Mouse (Mus musculus): Measurements from ENCODE around the gene Dlg2. TPM values are rescaled to one million over a fixed set of nuclear protein-coding genes. Genes with fewer than 3 reads are reported as not detected.

Gene Dlg2
- polyA plus RNA-seq, 1 experiment from 2014 or later = 30.0 TPM

- Histone ChIP-seq H3K27ac (peak overlapping the region; percentile 56), H3K27me3 (ENCODE audit: control insufficient read depth, insufficient read depth, low read length) (no peaks in the 10 kb centered on the region), H3K9me3 (ENCODE audit: control insufficient read depth, low read length) (no peaks in the 10 kb centered on the region), H3K36me3 (replicated peaks; ENCODE audit: control insufficient read depth, insufficient read depth) (no peaks in the 10 kb centered on the region), H3K4me1 (replicated peaks; ENCODE audit: control insufficient read depth, insufficient read depth, low read length) (peaks cover 15% of the 10 kb centered on the region; the same call in 1 of the 2 replicates), H3K9ac (no peak overlapping the region), H3K4me2 (replicated peaks) (no peak overlapping the region), H3K4me3 (replicated peaks; ENCODE audit: low read length) (no peak overlapping the region)
- ATAC-seq (ENCODE audit: low FRiP score) = no peak
- DNase-seq (ENCODE audit: low spot score) = no peak
- 77% methylated on average over 2 of the region's 2 CpGs for WGBS
Observed at GRCm38 (mm10) chr7:92321786-92322185, 1845.3 kb downstream of the Dlg2 start.

- H3K4me3 ChIP-seq (replicated peaks; ENCODE audit: low read length) = no peak overlapping the region
- H3K36me3 ChIP-seq (replicated peaks; ENCODE audit: control insufficient read depth, insufficient read depth) = no peaks in the 10 kb centered on the region
- H3K9ac ChIP-seq = no peak overlapping the region
- H3K27me3 ChIP-seq (ENCODE audit: control insufficient read depth, insufficient read depth, low read length) = no peaks in the 10 kb centered on the region
- DNase-seq (ENCODE audit: low spot score) (no peak), ATAC-seq (ENCODE audit: low FRiP score) (no peak; the same call in 1 of the 2 replicates)
- 26% methylated on average over 13 of the region's 13 CpGs for WGBS
- peak overlapping the region; percentile 56 for H3K27ac ChIP-seq
- no peaks in the 10 kb centered on the region for H3K9me3 ChIP-seq (ENCODE audit: control insufficient read depth, low read length)
- peaks cover 15% of the 10 kb centered on the region; the same call in 1 of the 2 replicates for H3K4me1 ChIP-seq (replicated peaks; ENCODE audit: control insufficient read depth, insufficient read depth, low read length)
- H3K4me2 ChIP-seq (replicated peaks) = no peak overlapping the region
Observed at GRCm38 (mm10) chr7:92322342-92323069, 1846.0 kb downstream of the Dlg2 start.

GRCm38 (mm10) chr7:92323710-92324109, 1847.2 kb downstream of the Dlg2 start:
- H3K9ac ChIP-seq = no peak overlapping the region
- no peak for DNase-seq (ENCODE audit: low spot score)
- no peaks in the 10 kb centered on the region for H3K27me3 ChIP-seq (ENCODE audit: control insufficient read depth, insufficient read depth, low read length)
- 48% methylated on average over 4 of the region's 4 CpGs for WGBS
- peaks cover 15% of the 10 kb centered on the region; the same call in 1 of the 2 replicates for H3K4me1 ChIP-seq (replicated peaks; ENCODE audit: control insufficient read depth, insufficient read depth, low read length)
- no peak for ATAC-seq (ENCODE audit: low FRiP score)
- no peak overlapping the region for H3K4me3 ChIP-seq (replicated peaks; ENCODE audit: low read length)
- H3K4me2 ChIP-seq (replicated peaks) = no peak overlapping the region
- no peaks in the 10 kb centered on the region for H3K36me3 ChIP-seq (replicated peaks; ENCODE audit: control insufficient read depth, insufficient read depth)
- H3K9me3 ChIP-seq (ENCODE audit: control insufficient read depth, low read length) = no peaks in the 10 kb centered on the region
- H3K27ac ChIP-seq = no peak overlapping the region

GRCm38 (mm10) chr7:92327343-92327896, 1850.9 kb downstream of the Dlg2 start:
- ATAC-seq (ENCODE audit: low FRiP score) = no peak

GRCm38 (mm10) chr7:92333220-92333898, 1856.9 kb downstream of the Dlg2 start:
- 75% methylated on average over 5 of the region's 5 CpGs for WGBS
- no peak overlapping the region for H3K9ac ChIP-seq

More at GRCm38 (mm10) chr7:92327343-92327896, 1850.9 kb downstream of the Dlg2 start:
- no peak for DNase-seq (ENCODE audit: low spot score)
- Histone ChIP-seq H3K27ac (no peak overlapping the region), H3K36me3 (replicated peaks; ENCODE audit: control insufficient read depth, insufficient read depth) (no peaks in the 10 kb centered on the region), H3K27me3 (ENCODE audit: control insufficient read depth, insufficient read depth, low read length) (no peaks in the 10 kb centered on the region), H3K4me2 (replicated peaks) (no peak overlapping the region), H3K9ac (no peak overlapping the region), H3K4me1 (replicated peaks; ENCODE audit: control insufficient read depth, insufficient read depth, low read length) (peaks cover 5% of the 10 kb centered on the region; the same call in 1 of the 2 replicates), H3K9me3 (ENCODE audit: control insufficient read depth, low read length) (no peaks in the 10 kb centered on the region), H3K4me3 (replicated peaks; ENCODE audit: low read length) (no peak overlapping the region)
- WGBS = 75% methylated on average over 2 of the region's 2 CpGs

GRCm38 (mm10) chr7:92356542-92356941, 1880.1 kb downstream of the Dlg2 start:
- H3K27ac ChIP-seq = no peak overlapping the region
- no peaks in the 10 kb centered on the region for H3K4me1 ChIP-seq (replicated peaks; ENCODE audit: control insufficient read depth, insufficient read depth, low read length)
- no peak overlapping the region for H3K9ac ChIP-seq
- no peaks in the 10 kb centered on the region for H3K9me3 ChIP-seq (ENCODE audit: control insufficient read depth, low read length)
- H3K27me3 ChIP-seq (ENCODE audit: control insufficient read depth, insufficient read depth, low read length) = no peaks in the 10 kb centered on the region
- no peak overlapping the region for H3K4me2 ChIP-seq (replicated peaks)
- no peak for DNase-seq (ENCODE audit: low spot score)
- 80% methylated on average over 3 of the region's 3 CpGs for WGBS
- no peak overlapping the region for H3K4me3 ChIP-seq (replicated peaks; ENCODE audit: low read length)
- H3K36me3 ChIP-seq (replicated peaks; ENCODE audit: control insufficient read depth, insufficient read depth) = no peaks in the 10 kb centered on the region
- ATAC-seq (ENCODE audit: low FRiP score) = no peak

More at GRCm38 (mm10) chr7:92333220-92333898, 1856.9 kb downstream of the Dlg2 start:
- no peak overlapping the region for H3K4me2 ChIP-seq (replicated peaks)
- no peak for DNase-seq (ENCODE audit: low spot score)
- no peaks in the 10 kb centered on the region for H3K9me3 ChIP-seq (ENCODE audit: control insufficient read depth, low read length)
- no peaks in the 10 kb centered on the region for H3K4me1 ChIP-seq (replicated peaks; ENCODE audit: control insufficient read depth, insufficient read depth, low read length)
- H3K36me3 ChIP-seq (replicated peaks; ENCODE audit: control insufficient read depth, insufficient read depth) = no peaks in the 10 kb centered on the region
- no peak overlapping the region for H3K27ac ChIP-seq
- H3K27me3 ChIP-seq (ENCODE audit: control insufficient read depth, insufficient read depth, low read length) = no peaks in the 10 kb centered on the region
- no peak overlapping the region for H3K4me3 ChIP-seq (replicated peaks; ENCODE audit: low read length)
- ATAC-seq (ENCODE audit: low FRiP score) = no peak

GRCm38 (mm10) chr7:92363386-92363785, 1886.9 kb downstream of the Dlg2 start:
- no peaks in the 10 kb centered on the region for H3K4me1 ChIP-seq (replicated peaks; ENCODE audit: control insufficient read depth, insufficient read depth, low read length)
- DNase-seq (ENCODE audit: low spot score) (no peak), ATAC-seq (ENCODE audit: low FRiP score) (no peak)
- no peak overlapping the region for H3K4me2 ChIP-seq (replicated peaks)
- H3K27ac ChIP-seq = no peak overlapping the region
- no peak overlapping the region for H3K4me3 ChIP-seq (replicated peaks; ENCODE audit: low read length)
- WGBS = 86% methylated on average over 3 of the region's 3 CpGs
- H3K9ac ChIP-seq = no peak overlapping the region
- H3K27me3 ChIP-seq (ENCODE audit: control insufficient read depth, insufficient read depth, low read length) = no peaks in the 10 kb centered on the region
- H3K36me3 ChIP-seq (replicated peaks; ENCODE audit: control insufficient read depth, insufficient read depth) = no peaks in the 10 kb centered on the region
- H3K9me3 ChIP-seq (ENCODE audit: control insufficient read depth, low read length) = no peaks in the 10 kb centered on the region

GRCm38 (mm10) chr7:92363800-92364199, 1887.3 kb downstream of the Dlg2 start:
- ATAC-seq (ENCODE audit: low FRiP score) (no peak), DNase-seq (ENCODE audit: low spot score) (no peak)
- Histone ChIP-seq H3K4me2 (replicated peaks) (no peak overlapping the region), H3K36me3 (replicated peaks; ENCODE audit: control insufficient read depth, insufficient read depth) (no peaks in the 10 kb centered on the region), H3K27me3 (ENCODE audit: control insufficient read depth, insufficient read depth, low read length) (no peaks in the 10 kb centered on the region), H3K4me3 (replicated peaks; ENCODE audit: low read length) (no peak overlapping the region), H3K27ac (no peak overlapping the region), H3K9me3 (ENCODE audit: control insufficient read depth, low read length) (no peaks in the 10 kb centered on the region), H3K9ac (no peak overlapping the region), H3K4me1 (replicated peaks; ENCODE audit: control insufficient read depth, insufficient read depth, low read length) (no peaks in the 10 kb centered on the region)
- 88% methylated on average over 4 of the region's 4 CpGs for WGBS

GRCm38 (mm10) chr7:92367111-92367510, 1890.6 kb downstream of the Dlg2 start:
- no peak overlapping the region for H3K9ac ChIP-seq

More at GRCm38 (mm10) chr7:92367111-92367510, 1890.6 kb downstream of the Dlg2 start:
- Histone ChIP-seq H3K27ac (no peak overlapping the region), H3K4me2 (replicated peaks) (no peak overlapping the region), H3K36me3 (replicated peaks; ENCODE audit: control insufficient read depth, insufficient read depth) (no peaks in the 10 kb centered on the region), H3K9me3 (ENCODE audit: control insufficient read depth, low read length) (no peaks in the 10 kb centered on the region), H3K4me3 (replicated peaks; ENCODE audit: low read length) (no peak overlapping the region), H3K27me3 (ENCODE audit: control insufficient read depth, insufficient read depth, low read length) (no peaks in the 10 kb centered on the region), H3K4me1 (replicated peaks; ENCODE audit: control insufficient read depth, insufficient read depth, low read length) (no peaks in the 10 kb centered on the region)
- DNase-seq (ENCODE audit: low spot score) (no peak), ATAC-seq (ENCODE audit: low FRiP score) (no peak)
- 82% methylated on average over 1 of the region's 1 CpGs for WGBS

All from hindbrain, embryonic 14.5 days (tissue).